Mouse (Mus musculus) brain, adult 2 months (tissue): ENCODE measurements around the gene Ets1.

Source experiments
- DNase-seq: peaks from one replicate; pipeline ENCODE4 v3.0.0; 2011; ENCODE audit warnings: low read depth, low spot score

Ets1 gene

DNA sequence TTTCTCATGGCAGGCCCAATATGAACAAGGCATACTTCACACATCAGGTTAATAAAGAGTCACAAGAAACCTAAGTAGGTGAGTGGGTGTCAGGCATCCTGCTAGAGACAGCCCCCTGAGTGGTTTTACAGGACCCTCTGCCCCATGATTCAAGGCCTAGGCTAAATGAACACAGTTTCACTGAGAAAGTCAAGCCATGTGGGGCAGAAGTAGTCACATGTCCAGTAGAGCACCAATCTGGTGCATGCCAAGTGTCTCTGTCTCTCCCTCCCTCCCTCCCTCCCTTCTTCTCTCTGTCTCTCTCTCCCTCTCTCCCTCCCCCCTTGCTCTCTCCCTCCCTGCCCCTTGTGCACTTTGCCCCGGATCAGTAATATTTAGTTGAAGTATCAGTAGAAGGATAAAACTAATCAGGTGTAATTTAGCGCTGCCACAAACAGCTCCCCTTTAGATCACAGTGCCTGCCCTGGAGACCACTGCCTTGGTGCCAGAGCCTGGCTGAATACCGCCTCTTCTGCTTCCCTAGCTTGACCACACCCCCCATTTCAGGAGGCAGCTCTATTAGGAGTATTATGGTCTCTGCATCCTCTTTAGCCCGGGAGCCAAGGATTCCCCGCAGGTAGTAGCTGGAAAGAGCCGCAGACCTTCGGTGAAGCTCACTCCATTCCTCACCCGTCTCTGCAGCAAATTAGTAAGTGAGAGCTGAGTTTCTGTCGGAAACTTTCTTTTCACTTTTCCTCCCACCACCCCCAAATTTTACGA lies at the start of gene Ets1:
Ets1 (plus strand) TSS at position 595 of the 759 bp plus-strand sequence.
- DNase-seq = no peak

DNA sequence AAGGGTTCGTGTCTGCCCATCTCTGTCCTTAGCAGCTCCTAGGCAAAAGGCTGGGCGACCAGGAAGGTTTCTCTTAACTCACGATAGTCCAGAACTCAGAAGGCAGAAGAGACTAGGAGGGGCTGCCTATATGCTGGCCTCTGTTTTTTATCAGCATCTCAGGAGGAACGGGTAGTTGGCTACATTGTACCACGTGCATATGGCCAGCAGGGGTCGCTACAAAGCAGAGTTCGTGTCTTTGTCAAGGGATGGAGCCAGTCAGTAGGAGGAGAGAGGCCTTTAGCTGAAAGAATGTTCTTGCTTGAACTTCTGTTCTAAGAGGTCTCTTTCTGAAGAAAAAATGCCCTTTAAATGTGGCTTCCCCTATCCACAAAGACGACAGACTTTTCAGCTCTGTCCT lies 46.1 kb upstream of the Ets1 start:
- peak; percentile 80 for DNase-seq

DNA sequence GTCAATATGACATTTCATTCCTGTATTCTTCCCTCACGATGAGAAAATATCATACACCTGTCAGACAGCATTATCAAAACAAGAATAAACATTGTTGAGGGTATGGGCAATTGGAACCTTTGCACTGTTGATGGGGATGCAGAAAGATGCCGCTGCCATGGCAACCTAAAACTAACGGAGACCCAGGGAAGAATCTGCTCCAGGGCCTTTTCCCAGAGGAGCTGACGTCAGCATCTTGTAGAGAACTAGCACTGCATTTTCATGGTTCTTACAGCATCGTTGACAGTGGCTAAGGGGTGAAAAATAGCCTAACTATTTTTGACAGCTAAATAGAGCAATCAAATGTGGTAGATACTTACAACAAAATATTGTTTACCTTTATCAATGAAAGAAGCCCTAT lies 45.5 kb upstream of the Ets1 start:
- DNase-seq = no peak

DNA sequence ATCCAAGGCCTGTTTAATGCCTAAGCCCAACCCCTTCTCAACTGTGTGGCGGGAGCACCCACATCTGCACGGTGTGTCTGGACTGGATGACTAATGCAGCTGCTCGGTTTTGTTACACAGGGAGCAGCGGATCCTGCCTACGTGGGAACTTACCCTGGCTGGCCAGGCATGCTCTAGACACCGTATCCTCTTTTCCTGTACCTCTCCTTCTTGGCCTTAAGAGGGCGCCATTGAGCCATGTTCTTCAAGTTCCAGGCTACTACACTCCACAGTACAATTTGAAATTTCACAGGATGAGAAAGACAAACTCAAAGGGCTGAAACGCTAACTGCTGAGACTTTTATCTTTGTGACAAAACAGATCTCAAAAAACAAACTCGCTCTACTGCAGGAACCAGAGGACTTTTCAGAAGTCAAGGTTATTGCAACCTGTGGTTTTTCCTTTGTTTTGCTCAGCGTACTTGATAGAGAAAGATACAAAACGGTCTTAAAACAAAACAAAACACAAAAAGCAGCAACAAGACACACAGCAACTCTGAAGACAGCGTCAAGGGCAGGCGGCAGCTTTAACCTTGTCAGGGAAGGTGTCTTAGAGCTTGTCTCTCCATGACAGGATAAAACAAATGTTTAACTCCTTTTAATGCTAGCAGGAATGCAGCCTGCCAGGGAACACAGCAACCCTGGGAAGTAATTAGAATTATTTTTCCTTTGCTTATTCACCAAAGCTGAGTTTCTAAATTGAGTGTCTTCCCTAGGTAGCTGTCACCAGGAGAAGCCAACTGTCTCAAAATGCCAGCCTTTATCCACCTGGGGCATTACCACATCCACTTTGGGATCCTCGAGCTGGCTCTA lies 44.1 kb upstream of the Ets1 start:
- peak; percentile 92 for DNase-seq

DNA sequence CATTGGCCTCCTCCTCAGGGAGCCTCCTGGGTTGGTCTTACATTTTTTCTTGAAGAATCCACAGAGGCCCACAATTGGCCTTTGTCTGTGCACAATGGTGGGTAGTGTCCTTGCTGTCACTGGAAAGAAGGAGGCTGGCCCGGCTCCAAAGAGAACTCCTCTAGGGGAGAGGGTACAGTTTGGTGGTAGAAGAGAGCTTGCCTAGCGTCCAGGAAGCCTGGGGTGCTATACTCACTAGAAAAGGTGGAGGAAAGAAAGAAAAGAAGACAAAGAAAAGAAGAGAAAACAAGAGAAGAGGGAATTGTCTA lies 43.5 kb upstream of the Ets1 start:
- DNase-seq = no peak

DNA sequence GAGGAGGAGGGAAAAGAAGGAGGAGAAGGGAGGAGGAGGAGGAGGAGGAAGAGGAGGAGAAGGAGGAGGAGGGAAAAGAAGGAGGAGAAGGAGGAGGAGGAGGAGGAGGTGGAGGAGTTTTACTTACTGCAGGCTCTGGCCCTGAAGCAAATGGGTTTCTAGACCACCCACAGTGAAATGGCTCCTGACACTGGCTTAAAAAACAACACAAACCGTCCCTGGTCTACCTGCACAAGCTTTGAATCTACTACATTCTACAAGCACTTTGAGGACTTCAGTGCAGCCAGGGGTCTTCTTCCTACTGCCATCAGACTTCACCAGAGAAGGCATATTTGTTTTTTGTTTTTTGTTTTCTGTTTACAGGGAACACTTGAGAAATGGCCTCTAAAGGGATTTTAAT lies 42.2 kb upstream of the Ets1 start:
- DNase-seq = no peak

DNA sequence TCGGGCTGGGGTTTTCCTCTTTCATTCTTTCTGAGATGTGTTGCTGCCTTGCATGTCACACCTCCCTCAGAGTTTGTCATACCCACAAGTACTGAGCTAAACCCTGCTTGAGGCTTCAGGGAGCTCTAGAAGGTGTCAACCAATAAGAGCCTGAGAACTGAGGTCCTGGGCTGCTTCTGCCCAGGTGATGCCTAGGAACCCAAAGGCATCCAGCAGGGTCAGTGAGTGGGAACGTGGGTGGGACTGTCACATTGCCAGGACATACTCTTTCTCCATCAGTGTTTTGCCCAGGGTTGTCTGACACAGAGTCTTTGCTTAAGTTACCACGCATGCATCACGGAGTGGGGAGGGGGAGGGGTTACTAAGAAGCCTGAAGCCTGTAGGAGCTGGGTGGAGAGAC lies 41.7 kb upstream of the Ets1 start:
- DNase-seq = no peak

DNA sequence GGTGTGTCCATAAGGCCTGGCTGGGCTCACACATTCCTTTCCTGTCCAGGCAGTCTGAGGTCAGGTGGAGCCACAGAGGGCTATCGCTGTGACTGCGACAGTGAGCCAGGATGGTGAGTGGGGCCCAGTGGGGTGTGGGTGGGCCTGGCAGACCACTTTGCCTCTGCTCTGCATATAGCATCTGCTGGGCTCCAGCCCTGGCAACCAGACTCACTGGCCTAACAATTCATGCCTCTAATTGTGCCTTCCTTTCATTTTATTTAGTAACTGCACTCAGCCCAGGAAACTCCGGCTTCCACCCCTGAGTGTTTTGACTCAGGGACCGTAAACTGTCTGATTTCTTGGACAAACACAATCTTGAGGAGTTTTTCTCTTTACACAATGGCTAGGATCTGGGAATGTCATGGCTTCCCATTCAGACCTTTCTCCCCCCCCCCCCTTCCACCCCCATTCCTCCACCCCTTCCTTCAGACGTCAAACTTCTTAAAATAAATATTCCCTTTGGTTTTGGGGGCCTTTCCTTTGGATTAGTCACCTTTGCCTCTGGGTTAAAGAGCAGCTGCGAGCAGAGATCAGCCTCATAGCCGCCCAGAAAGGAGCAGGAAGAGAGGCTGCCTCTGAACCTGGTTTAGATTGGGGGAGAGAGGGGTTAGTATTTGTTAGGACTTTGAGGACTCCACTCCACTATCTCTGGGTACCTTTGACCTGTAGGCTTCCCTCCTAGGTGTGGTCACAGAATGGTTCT lies 40.8 kb upstream of the Ets1 start:
- DNase-seq = no peak

DNA sequence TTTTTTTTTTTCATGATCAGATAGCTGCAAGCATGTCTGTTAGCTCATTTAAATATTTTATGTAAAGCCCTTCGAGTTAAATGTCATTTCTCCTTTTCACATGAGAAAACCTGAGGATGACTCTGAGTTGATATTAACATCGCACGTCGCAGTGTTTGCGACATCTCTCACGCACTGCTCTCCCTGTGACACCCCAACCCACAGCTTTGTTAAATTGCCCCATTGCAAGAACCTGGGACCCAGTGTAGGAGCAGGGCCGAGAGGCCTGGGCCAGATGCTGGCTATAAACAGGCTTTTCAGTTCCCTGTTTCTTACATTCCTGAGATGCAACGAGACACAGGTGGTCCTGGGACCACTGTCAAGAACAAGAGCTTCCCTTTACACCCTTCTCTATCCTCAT lies 39.7 kb upstream of the Ets1 start:
- no peak for DNase-seq

DNA sequence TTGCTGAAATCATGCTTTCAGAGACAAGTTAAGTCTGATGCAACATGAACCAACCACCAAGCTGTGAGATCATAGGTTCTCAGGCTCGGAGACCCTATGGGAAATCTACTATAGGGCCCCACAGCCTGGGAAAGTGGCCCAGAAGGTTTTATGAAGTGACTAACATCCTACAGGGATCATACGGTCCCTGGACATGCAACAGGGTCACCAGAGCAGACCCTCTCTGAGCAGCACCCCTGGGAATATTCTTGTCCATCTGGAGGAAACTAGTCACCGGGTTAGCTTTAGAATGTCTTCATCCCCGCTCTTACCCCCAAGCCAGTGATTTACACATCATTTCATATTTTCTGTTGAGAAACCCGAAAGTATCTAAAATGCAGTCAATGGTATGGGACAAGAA lies 34.1 kb upstream of the Ets1 start:
- DNase-seq = no peak

DNA sequence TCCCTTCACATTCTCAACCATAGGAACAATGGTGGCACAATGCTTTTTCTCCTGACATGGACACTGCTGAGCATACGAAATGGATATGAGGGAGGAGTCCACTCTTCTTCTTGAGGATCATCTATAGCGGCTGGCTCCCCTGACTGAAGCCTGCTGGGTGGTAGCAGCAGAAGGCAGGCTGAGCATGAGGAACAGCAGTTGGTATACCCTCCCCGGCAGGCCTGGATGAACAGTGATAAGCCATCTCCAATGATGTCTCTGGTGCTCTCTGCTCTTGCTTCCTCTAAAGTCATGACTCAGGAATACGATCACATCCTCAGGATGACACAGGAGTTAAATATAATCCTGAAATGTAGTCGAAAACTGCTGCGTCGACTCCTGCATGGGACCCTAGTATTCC lies 32.9 kb upstream of the Ets1 start:
- no peak for DNase-seq

DNA sequence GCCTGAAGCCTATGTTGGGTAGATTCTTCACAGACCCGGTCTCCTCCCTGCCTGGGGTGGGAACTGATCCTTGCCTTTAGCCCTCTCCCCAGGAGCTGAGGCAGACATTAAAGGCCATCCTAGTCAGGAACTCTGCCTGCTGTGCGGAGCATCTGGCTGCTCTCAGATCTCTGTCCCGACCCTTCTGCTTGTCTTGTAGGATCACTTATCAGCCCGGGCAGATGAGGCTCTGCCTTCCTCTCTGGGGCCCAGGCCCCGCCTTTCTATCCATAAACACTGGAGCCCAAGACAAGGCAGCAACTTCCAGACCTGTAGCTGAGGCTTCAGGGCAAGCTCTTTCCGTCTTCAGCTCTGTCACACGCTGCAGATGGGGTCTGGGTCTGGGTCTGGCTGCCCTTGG lies 28.8 kb upstream of the Ets1 start:
- no peak for DNase-seq

DNA sequence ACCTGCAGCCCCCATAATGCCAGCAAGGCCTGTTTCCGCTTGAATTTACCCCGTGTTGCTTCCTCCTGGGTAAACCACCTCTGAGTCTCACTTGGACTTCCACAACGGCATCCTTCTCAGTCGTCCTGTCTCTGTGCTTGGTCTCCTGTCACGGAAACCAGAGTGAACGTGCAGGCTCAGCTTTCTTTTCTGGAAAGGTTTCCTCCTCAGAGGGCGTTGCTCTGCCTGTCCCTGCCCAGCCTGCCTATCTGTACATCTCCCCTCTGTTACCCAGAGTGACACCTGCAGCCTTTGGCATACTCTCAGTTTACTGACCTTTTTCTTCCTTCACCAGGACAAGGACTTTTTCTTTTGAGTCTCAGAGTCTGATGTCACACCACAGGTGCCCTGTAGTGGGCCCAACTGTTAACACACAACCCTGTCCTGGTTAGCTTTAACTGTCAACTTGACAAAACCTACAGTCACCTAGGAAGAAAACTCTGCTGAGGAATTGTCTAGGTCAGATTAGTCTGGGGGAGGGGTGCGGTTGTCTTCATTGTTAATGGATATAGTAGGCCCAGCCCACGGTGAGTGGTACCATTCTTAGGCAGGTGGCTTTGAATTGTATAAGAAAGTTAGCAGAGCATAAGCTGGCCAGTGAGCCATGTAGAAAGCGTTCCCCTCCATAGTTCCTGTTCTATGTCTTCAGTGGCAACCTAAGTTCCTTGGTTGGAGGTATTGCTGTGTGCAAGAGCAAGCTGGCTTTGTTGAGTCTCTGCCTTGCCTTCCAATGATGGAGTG lies 27.0 kb upstream of the Ets1 start:
- DNase-seq = no peak

DNA sequence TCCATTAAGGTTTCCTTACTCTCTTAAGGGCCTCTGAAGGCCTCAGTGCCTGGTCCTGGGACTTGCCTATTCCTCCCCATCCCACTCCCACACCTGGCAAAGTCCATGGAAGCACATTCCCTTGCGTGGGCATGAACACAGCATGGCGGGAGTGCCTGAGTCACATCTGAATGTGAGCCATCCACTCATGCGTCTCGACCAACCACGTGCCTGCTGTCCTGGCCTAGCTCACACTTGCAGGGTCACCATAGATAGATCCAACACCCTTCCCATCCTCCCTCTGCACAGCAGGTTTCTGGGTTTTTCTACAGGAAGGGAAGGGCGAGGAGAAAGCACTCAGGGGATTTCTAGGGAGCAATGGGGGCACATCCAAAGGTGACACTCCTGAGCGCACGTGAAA lies 25.8 kb upstream of the Ets1 start:
- DNase-seq = no peak

DNA sequence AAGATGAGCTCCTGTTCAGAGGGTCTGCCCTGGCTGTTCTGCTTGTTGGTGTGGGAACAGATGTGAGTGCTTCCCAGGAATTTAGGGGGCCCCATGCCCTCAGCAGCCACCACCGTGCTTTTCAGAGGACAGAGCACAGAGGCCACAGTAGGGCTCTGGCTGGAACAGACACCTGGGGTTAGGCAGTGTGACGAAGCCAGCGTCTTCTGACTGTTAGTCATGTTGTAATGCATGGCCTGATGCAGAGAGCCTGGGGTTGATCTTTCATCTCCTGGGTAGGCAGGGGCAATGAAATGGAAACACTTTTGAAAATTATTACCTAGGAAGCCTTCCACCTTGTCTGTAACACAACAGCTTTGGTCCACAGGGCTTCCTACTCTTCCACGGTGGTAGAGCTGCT lies 25.4 kb upstream of the Ets1 start:
- no peak for DNase-seq

DNA sequence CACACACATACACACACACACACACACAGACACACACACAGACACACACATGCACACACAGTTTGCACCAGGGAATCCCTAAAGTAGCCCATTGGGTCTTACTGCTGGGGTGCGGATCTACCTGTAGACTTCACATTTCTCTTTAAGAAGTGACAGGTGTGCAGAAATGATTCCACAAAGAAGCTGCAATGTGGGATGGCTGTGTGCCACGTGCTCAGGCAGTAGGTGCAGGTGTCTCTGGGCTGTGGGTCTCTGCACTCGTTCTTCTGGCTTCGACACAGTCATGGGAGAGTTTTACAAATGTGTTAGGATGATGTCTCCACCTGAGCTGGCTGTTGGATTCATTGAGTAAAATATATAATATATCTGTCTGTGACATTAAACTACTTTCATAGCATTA lies 24.7 kb upstream of the Ets1 start:
- DNase-seq = no peak

DNA sequence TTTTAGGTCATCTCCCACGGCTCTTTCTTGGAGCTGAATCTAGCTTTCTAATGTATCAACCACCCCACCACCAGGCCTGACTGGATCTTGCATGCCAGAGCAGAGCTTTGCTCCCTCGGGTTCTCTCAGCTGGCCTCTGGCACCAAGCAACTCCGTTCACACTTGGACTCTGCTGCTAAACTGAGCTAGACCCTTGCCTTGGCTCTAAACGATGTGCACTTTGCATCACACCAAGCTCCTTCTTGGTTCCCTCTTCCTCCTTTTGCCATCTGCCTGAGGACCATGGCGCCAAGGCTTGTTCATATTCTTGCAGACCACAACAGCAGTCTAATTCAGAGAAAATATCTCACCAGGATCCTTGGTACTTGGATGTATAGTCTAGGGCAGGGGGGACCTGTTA lies 23.6 kb upstream of the Ets1 start:
- DNase-seq = no peak

DNA sequence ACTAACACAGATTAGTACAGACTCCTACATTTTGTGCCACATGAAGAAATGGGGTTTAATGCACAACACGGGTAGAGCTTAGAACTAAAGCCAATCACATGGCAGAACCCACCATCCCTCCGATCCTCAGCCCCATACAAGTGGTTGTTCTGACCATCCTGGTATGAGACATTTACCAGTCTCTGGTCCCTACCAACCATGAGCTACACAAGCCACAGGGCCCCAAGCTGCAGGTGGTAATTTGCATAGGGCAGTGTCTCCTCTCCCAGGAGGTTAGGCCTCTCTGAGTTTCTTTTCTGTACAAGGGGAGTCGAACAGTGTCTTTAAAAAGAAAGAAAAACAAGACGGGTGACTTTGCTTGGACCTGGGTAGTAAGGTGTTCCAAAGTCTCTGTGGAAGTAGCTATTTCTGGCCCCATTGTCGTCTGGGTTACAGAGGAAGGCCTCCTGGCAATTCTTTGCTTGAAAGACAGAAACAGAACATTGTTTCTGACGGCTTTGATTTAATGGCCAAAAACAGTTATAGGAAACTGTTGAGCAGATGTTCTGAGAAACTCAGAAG lies 23.1 kb upstream of the Ets1 start:
- DNase-seq = no peak

DNA sequence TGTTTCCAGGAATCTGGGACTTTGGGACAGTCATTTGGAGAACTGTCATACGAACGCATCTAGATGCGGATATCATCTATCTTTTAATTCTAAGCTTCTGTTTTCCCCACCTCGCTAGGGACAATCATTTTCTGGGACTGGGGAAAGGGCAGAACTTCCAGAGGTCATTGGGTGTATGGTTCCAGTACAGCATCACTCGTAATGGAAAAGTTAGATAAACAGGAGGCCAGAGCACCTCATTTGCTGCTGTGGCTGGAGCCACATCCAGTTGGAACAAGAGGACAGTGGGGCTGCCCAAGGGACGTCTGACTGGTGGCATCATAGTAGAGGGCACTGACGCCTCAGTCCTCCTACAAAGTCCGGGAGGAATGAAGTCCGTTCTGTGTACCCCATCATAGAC lies 21.8 kb upstream of the Ets1 start:
- no peak for DNase-seq

DNA sequence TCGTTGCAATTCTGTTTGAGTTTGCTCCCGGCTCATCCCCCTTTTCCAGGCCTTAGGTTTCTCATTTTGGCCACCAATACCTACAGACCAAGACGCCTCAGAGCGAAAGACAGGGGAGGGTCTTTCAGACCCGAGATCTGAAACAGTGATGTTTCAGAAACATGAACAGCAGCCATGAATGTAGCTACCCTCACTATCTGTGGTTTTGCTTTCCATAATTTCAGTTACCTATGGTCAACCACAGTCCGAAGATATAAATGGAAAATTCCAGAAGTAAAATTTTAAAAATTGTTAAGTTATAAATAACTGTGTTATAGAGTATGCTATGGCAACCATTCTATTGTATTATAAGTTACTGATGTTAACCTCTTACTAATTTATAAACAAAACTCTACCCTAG lies 20.6 kb upstream of the Ets1 start:
- DNase-seq = no peak

DNA sequence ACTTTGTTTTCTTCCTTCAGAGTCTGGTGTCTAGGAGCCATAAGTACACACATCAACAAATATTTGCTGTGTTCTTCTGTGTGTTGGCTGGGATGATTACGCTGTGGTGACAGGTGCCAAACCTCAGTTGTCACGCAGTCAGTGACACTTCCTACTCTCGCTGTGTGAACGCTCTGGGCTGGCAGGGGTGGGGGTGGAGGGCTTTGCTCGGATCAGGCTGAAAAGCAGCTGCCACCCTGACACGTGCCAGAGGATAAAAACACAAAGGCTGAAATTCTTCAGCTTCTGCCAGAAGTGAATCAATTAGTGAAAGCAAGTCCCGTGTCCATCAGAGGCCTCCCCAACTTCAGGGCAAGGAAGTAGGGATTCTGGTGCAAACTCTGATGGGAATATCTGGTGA lies 20.0 kb upstream of the Ets1 start:
- no peak for DNase-seq
